Mouse (Mus musculus): Measurements from ENCODE around the gene Scn2b.

Gene Scn2b

DNA sequence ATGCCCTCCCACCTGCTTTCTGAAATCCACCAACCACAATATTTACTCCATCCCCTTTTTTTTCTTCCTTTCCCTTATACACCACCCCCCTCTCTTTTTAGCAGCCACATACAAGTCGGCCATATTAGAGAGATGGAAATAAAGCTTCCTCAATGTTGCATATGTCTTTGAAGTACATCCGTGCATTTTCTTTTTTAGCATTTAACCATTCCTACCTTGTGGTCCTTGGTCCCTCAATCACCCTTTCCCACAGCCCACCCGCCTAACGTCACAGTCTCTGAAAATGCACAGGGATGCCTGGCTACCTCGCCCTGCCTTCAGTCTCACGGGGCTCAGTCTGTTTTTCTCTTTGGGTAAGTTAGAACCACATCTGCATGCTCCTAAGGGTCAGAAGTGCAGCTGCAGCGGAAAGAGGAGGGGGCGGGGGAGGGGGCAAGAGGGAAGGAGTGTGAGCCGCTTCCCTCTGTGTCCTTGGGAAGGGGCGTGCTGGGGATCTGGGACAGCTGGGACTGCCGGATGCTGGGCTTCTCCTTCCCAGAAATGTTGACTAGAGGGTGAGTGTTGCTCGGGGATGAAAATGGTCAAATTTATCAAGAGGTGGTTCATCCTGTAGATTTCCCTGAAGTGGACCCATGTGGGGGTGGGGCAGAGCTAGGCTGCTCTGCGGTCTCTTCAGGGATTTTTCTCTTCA, at the start of gene Scn2b:
Gene Scn2b (plus strand): TSS at position 42 of the 691 bp plus-strand sequence.
- WGBS = 3% methylated on average over 13 of the region's 13 CpGs

DNA sequence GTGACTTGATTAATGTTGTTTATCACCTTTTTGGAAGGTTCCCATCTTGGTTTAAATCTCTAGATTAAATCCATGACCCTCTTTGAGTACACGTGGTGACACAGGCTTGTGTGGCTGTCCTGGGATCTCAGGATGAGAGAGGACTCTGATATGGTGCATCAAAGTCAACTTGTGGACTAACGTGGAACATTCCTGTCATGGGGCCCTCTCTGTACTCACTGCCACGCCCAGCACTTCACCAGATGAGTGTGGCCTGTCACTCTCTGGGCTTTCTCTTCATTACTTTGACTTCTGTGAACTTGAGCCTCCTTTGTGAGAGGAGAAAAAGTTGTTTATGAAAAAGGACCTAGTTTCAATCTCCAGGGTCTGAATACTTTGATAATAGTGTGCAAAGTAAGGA, 45.8 kb upstream of the Scn2b start:
- 73% methylated on average over 3 of the region's 3 CpGs for WGBS

DNA sequence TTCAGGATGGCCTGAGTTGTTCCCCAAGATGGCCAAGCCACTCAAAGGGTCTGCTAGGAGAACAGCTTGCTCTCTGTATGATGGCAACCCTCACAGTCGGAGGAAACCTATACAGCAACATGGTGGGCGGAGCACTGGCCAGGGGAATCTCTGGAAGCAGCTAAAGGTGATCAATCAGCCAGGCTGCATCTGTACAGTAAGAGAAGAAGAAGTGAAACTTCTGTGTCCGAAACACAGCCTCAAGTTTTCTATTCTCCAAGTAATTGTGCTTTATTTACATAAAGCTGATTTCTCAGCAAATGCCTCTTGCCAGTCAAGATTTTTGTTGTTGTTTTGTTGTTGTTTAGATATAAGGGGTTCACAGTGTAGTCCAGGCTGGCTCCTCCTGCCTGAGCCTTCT, 39.7 kb upstream of the Scn2b start:
- 67% methylated on average over 3 of the region's 3 CpGs for WGBS

DNA sequence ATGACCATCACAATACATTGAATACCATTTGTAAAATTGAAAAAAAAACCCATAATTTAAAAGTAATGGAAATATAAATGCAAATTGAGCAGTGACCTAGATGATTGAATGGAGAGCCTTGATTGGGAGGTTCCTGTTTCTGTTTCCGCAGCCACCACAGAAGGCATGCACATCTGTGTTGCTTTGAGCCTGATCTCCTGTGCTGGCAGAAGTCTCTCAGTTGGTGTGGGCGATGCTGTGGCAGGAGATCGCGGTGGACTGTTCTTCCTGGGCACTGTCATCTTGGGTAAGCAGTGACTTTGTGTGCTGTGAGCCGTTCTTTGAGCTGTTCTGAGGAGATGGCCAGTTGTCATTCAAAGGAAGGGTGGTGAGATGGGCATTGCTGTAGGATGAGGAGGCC, 38.6 kb upstream of the Scn2b start, which contains the start of gene Jaml:
Gene Jaml (plus strand): TSS at position 173 of the 400 bp plus-strand sequence.
- WGBS = 74% methylated on average over 5 of the region's 5 CpGs

DNA sequence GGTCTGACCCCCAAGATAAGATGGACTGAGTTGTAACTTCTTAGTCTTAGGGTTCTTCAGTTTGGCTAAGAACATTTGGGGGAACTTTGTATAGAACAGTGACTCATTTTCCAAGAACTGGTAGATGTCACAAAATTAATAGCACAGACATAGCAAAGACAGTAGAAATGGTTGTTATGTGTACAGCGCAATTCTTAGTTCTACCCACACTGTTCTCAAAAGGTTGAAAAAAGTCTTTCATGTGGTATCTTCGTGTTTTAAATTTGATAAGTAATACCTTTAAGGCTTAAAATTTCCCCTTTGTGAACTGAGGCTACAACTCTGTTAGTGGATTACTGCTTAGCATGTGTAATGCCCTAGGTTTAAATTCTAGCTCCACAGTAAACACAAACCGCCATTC, 34.5 kb upstream of the Scn2b start:
- WGBS = 86% methylated on average over 3 of the region's 3 CpGs

DNA sequence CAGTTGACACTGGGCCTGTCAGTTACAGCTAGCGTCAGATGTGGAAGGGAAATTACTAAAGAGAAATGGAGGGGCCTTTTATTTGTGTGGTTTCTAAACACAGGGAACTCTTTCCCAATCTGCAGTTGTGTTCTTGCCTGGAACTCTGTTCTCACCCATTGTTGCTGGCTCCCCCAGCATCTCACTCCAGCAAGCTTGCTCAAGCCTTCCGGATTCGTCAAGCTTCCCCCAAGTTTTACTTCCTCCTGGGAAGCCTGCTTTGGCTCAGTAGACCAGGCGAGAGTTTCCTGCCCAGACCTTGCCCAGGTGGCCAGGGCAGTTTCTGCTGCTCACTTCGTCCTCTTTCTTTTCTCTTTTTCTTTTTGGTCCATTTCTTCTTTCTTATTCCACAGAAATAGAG, 33.0 kb upstream of the Scn2b start:
- WGBS = 75% methylated on average over 5 of the region's 5 CpGs

DNA sequence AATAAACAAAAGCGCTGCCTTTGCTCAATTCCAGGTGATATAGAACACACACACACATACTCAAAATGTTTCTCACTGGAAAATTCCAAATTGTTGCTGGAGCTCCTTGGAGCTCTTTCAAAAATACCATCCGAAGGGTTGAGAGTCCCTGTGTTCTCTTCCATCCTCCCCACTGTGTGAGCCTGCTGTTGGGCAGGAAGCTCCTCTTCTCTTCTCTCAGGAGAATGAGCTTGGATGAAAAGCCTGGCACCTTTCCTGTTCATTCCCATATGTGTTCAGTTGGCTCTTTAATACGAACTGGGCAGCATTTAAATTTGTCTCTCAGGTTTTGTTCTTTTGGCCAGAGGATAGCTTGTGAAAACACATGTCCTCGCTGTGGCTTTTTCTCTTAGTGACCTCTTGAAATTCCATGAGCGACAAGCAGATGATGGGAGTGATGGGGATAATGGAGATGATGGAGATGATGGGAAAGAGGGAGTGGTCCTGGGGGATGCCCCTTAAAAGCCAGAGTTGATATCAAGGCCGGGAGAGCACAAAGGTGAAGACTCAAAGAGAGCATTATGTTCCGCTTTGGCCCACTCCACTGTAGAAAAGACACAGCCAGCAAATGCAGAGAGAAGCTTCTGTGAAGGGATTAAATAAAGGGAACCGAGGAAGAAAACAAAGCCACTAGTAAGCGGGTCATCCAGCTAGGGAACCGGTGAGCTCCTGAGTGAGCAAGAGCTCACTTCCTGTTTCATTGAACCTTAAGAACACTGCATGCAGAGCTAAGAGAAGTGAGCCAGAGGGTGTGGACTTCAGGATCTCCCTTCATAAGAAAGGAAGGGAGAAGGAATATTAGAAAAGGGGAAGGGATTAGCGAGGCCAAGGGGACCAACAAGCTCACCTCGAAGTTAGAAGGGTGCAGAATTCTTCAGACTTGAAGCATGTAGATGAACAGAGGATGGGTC, 31.6 kb upstream of the Scn2b start:
- WGBS = 68% methylated on average over 12 of the region's 12 CpGs

DNA sequence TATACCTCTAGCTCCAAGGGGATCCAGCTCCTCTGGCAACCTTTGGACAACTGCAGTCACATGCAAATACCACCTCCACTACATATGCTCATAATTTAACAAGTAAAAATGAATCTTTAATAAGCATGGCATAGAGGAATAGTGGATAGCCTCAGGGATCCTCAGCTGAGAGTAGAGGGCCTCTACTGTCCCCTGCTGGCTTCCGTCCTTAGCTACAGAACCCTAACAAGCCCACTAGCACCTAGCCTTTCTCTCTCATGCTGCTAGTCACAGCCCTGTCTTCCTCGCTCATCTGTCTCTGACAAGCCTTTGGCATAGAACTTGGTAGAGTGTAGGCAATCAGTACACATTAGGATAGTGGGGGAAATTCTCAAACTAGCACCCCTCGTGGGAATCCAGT, 26.8 kb upstream of the Scn2b start:
- WGBS = 82% methylated on average over 3 of the region's 3 CpGs

DNA sequence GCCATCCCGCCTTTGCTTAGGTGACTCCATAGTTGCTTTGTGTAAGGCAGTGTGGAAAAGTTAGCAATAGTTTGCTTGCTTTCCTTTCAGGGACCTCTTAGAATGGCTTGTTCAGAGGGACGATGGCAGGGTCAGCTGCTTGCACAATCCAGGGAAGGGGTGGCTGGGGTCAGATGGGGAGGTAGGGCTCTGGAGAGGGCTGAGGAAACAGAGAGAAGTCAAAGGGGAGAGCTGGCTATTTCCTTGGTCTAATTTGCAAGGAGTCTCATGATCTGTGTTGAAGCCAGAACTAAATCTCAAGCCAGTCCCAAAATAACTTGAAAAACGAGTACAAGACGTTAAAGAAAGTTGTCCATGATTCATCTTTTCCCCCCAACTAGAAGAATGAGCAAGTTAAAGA, 24.9 kb upstream of the Scn2b start:
- 45% methylated on average over 4 of the region's 4 CpGs for WGBS

DNA sequence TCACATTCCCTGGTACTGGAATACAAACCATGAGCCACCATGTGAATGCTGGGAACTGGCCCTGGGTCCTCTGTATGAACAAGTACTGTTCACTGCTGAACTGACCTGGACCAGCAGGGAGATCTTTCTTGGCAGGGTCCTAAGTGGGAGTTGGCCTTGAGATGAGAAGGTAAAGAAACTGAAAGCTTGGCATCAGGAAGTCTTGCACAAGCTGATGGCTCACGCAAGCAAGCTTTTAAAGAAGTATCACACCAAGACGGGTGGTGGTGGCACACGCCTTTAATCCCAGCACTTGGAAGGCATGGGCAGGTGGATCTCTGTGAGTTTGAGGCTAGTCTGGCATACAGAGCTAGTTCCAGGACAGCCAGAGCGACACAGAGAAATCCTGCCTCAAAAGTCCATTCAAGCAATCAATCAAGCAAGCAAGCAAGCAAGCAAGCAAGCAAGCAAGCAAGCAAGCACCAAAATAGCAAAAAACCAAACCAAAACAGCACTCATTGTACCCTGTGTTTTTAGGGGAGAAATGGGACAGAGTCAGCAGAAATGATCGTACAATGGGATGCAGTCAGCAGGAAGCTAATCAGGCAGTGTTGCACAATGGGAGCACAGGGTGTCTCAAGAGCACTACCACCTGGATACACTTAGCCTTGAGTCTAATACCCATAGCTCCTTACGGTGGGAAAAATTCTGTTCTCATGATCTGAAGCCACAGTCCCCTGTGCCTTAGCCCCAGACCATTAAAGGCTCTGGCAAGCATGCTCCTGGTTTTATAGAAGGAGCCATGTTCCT, 22.2 kb upstream of the Scn2b start:
- 82% methylated on average over 6 of the region's 6 CpGs for WGBS

DNA sequence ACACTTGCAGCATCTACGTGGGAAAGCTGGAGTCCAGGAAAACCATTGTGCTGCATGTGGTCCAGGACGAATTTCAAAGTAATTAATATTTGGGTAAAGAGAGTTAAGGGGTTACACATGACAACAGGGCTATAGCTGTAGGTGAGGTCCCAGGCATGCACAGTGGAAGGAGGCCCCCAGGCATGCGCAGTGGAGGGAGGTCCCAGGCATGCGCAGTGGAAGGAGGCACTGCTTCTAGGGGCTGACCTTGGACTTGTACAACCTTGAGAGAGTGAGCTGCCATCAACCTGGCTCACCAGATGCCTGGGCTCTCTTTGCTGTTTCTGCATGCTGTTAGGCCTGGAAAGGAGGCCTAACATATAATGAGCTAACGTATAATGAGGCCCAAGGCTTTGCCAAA, 19.7 kb upstream of the Scn2b start:
- 88% methylated on average over 5 of the region's 5 CpGs for WGBS

DNA sequence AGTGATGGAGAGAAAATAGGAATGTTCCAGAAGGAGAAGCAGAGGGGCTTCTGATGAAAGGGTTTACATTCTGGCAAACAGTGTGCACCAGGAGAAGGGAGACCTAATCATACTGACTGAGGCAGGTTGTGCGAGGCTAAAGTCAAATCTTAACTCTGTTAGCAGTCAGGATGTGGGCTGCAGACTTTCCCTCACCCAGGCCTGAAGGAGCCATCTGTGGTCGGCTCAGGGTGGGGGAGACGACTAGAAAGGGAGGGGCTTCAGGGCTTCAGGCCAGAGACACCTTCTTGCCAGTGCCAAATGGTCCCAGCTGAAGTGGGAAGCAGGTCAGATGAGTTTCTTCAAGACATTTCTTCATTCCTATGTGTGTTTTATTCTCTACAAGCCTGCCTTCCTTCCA, 19.2 kb upstream of the Scn2b start:
- WGBS = 47% methylated on average over 3 of the region's 3 CpGs

DNA sequence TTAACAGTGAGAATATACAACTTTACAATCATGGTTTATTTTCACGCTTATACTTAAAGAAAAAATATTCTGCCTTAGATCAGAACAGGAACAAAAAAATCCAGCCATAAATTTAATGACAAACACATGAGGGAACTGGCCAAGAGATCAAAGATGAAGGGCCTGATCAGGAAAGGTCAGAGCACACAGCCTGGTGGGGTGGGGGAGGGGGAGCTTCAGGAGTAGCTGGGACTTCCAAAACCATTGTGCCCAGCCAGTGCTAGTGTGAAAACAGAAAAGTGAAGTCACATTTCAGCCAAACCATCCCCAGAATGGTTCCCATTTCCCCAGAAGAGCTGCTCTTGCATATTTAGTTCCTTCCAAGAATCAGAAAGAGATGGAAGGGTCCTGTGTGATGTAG, 15.1 kb upstream of the Scn2b start:
- 88% methylated on average over 1 of the region's 1 CpGs for WGBS

DNA sequence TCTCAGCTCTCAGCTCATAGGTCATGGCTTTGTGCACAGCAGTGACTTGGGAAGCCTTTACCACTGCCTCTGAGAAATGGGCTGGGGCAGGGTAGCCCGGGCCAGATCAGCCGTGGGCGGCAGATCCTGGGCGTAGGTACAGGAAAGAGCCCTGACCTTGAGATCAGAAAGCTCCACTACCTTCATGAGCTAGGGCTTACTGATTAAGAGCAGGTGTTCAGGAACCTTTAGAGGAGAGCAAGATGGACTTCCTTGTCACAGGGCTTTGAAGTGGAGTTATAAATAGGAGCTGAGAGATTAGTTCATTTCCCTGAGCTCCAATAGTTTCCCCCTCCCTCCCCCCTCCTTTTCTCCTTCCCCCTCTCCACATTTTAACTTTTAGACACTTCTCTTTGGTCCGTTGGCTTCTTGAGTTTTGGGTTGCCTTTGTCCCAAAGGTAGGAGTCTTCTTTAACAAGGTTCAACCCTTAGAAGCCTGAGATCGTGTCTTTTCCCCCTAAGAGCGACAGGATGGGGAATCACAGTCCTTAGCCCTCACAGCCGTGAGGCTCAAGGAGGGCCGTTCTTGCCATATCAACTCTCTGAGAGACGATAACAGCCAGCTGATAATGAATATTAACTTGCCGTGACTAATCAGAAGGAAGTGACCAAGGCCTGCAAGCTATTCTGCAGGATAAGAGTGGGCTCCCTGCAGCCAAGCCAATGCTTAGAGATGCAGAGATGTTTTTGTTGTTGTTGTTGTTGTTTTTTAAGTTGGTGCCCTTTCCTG, 14.2 kb upstream of the Scn2b start:
- WGBS = 82% methylated on average over 11 of the region's 11 CpGs

DNA sequence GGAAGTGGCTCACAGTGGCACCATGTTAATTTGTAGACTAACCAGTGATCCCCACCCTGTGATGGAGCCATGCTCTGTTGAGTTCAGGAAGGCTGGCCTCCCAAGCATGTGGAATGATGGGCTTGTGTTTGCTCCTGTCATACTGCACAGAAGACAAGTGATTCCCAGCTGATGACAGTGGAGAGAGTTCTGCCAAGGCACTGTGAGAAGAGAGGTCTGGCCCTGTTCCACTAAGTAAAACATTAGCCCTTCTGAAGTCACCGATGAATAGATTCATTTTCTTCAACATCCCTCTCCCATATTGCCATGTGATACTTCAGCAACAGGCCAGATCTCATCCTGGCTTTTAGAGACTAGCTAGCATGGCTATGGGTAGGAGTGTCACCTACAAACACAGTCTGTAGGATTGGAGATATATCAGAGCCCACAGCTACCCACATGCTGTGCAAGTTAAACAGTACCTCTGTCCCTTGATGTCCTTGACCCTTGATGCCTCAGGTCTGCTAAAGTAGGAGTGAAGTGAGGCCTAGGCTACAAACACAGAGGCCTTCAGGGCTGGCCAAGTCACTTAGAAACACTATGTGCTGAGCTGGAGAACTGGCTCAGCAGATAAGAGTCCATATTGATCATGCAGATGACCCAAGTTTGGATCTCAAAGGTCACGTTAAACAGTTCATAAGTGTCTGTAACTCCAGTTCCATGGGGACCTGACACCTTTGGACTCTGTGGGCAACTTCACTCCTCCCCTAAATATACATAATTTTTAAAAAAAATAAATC, 11.8 kb upstream of the Scn2b start:
- 88% methylated on average over 2 of the region's 2 CpGs for WGBS

DNA sequence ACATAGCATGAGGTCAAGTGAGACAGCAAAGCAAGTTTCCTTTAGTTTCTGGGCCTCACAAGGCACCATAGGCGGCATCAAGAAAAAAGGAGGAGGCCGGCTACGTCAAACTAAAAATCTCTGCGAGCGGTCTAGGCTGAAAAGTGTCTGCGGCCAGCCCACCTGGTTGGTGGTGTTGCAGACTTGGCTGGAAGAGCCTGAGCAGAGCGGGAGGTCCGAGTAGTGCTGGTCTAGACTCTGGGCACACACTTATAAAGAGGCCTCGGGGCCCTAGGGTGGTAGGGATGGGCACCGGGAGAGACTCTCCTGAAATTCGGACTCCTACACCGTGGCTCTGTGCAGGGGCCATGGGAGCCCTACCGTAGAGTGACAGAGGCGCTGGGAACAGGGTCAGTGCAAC, 1.9 kb upstream of the Scn2b start:
- 9% methylated on average over 14 of the region's 14 CpGs for WGBS

DNA sequence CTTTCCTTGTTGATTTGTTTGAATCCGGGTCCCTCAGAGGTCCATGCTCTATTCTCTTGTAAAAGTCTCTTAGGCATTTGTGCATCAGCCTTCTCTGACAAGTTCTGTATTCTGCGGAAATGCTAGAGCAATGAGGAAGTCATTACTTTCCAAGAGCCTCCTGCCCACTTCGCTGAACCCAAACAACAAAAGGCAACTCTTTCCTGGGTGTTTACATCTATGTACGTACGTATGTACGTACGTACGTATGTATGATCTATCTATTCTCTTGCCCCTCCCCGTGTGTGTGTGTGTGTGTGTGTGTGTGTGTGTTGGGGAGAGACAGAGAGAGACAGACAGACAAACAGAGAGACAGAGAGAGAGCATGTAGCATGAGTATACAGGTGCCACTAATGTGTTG, 763 bp upstream of the Scn2b start:
- WGBS = 70% methylated on average over 9 of the region's 9 CpGs

DNA sequence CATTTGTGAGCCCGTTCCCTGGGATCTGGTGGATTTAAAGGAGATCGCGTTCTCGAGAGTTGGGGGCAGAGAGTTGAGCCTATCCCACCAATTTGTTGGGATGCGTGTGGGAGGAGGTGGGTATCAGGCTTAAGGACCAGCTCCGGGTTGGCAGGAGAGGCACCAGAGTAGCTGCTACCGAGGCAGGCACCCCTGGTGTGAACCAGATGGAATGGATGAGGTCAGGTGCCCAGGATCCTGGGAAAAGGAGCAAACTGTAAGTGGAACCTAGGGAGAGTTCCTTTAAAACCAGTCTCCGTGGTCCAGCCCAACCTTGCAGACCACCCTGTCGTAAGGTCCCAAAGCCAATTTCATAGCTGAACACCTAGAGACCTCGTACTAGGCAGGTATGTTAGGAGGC, 970 bp downstream of the Scn2b start:
- WGBS = 20% methylated on average over 10 of the region's 10 CpGs

DNA sequence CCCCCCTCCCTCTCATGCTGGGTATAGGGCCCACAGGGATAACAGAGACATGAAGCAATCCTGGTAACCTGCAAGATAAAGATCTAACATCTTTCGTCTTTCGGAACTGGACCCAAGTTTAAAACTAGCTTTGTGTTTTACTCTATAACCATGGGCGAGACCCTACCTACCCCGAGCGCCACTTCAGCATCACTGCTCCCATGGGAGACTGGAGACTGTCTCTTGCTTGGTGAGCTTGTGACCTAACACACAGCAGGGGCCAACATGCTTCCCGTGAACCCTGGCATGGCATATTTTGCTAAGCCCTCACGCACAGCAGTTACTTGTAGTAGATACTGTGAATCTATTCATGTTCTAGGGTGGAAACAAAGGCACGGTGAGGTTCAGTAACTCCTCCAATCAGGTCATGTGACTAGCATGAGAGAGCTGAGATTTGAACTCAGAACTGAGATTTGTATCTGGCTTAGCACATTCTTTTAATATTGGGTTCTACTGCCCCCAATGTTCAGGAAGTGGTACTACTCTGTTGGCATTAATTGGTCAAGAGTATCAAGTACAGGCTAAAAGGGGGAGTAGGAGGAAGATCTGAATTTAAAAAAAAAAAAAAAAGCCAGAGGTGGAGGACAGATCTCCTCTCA, 1.9 kb downstream of the Scn2b start:
- 91% methylated on average over 8 of the region's 8 CpGs for WGBS

DNA sequence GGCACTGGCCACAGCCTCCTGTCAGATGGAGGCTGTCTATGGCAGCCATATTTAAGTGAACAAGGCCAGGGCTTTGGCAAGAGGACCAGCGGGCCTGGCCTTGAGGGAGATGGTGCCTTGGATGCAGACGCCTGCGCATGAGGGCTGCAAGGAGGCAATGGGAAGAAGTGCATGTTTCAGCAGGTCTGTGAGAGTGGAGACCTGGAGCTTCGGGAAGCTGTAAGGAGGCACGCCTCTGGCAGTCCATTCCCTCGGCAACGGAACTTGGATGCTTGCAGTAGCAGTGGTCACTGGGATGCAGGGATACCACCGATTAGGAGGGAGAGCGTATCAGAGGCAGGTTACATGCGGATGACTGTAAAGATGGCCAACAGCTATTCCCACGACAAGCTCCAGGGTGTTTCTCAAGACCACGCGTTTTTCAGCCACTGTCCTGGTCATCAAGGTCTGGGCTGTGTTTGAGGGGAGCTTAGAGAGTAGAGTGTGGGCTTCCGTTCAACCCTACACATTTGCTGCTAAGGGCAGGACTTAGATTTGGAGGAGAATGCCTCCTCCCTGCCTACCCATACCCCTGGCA, 2.5 kb downstream of the Scn2b start:
- 88% methylated on average over 14 of the region's 14 CpGs for WGBS

Data from cerebral cortex, adult 2 months (tissue).